Mouse (Mus musculus): ENCODE measurements around the gene Pef1.
A peak's percentile ranks its signal among the peaks of the same experiment; 100 is the strongest.

Pef1 gene

GRCm38 (mm10) chr4:130102111-130102651, at the start of gene Pef1:
Gene Pef1, plus strand, starts transcription at chr4:130102558.
- DNase-seq (ENCODE audit: low spot score), result no peak

- DNase-seq (ENCODE audit: low spot score), result no peak
These were observed 49.2 kb upstream of the Pef1 start for GRCm38 (mm10) chr4:130053111-130053510.

- no peak for DNase-seq (ENCODE audit: low spot score)
These were observed 47.6 kb upstream of the Pef1 start for GRCm38 (mm10) chr4:130054727-130055126.

- DNase-seq (ENCODE audit: low spot score), result no peak
These were observed 47.0 kb upstream of the Pef1 start for GRCm38 (mm10) chr4:130055160-130056010.

- no peak for DNase-seq (ENCODE audit: low spot score)
These were observed 46.4 kb upstream of the Pef1 start for GRCm38 (mm10) chr4:130056011-130056322.

GRCm38 (mm10) chr4:130056471-130056870, 45.9 kb upstream of the Pef1 start:
- no peak for DNase-seq (ENCODE audit: low spot score)

- no peak for DNase-seq (ENCODE audit: low spot score)
These were observed 41.4 kb upstream of the Pef1 start for GRCm38 (mm10) chr4:130060937-130061336.

- no peak for DNase-seq (ENCODE audit: low spot score)
These were observed 39.2 kb upstream of the Pef1 start for GRCm38 (mm10) chr4:130063191-130063590.

GRCm38 (mm10) chr4:130066816-130067215, 35.5 kb upstream of the Pef1 start:
- DNase-seq (ENCODE audit: low spot score), result peak; percentile 80

GRCm38 (mm10) chr4:130070523-130070922, 31.8 kb upstream of the Pef1 start:
- no peak for DNase-seq (ENCODE audit: low spot score)

- DNase-seq (ENCODE audit: low spot score), result no peak
These were observed 30.6 kb upstream of the Pef1 start for GRCm38 (mm10) chr4:130071758-130072157.

GRCm38 (mm10) chr4:130073367-130073766, 29.0 kb upstream of the Pef1 start:
- no peak for DNase-seq (ENCODE audit: low spot score)

GRCm38 (mm10) chr4:130074761-130075515, 27.4 kb upstream of the Pef1 start:
- DNase-seq (ENCODE audit: low spot score), result no peak

GRCm38 (mm10) chr4:130076856-130077255, 25.5 kb upstream of the Pef1 start:
- DNase-seq (ENCODE audit: low spot score), result no peak

GRCm38 (mm10) chr4:130078816-130079485, 23.4 kb upstream of the Pef1 start:
- no peak for DNase-seq (ENCODE audit: low spot score)

GRCm38 (mm10) chr4:130079521-130079920, 22.8 kb upstream of the Pef1 start:
- DNase-seq (ENCODE audit: low spot score), result no peak

GRCm38 (mm10) chr4:130081345-130082190, 20.8 kb upstream of the Pef1 start:
- peak; percentile 80 for DNase-seq (ENCODE audit: low spot score)

GRCm38 (mm10) chr4:130082211-130082610, 20.1 kb upstream of the Pef1 start:
- no peak for DNase-seq (ENCODE audit: low spot score)

GRCm38 (mm10) chr4:130084331-130084945, 17.9 kb upstream of the Pef1 start:
- DNase-seq (ENCODE audit: low spot score), result no peak

- no peak for DNase-seq (ENCODE audit: low spot score)
These were observed 17.0 kb upstream of the Pef1 start for GRCm38 (mm10) chr4:130085246-130085820.

- DNase-seq (ENCODE audit: low spot score), result peak; percentile 97
These were observed 15.1 kb upstream of the Pef1 start for GRCm38 (mm10) chr4:130087293-130087692.
